Mouse (Mus musculus) spleen, adult 12 weeks (tissue): ENCODE results near the gene Gm2115.

Experiments
- DNase-seq: peaks from one replicate; pipeline ENCODE4 v3.0.0; 2022; ENCODE audit warnings: low spot score

The Gm2115 gene

GRCm38 (mm10) chr7:84528796-84529533 is at the start of gene Gm2115:
Gm2115 (plus strand) TSS chr7:84528954.
- DNase-seq: no peak

GRCm38 (mm10) chr7:84483447-84484407 is 45.0 kb upstream of the Gm2115 start:
- no peak for DNase-seq

- DNase-seq: no peak
Measured at GRCm38 (mm10) chr7:84486485-84486884, 42.3 kb upstream of the Gm2115 start.

GRCm38 (mm10) chr7:84503163-84503562 is 25.6 kb upstream of the Gm2115 start:
- no peak for DNase-seq

- DNase-seq: no peak
Measured at GRCm38 (mm10) chr7:84518533-84519198, 10.1 kb upstream of the Gm2115 start.

GRCm38 (mm10) chr7:84521329-84521728 is 7.4 kb upstream of the Gm2115 start:
- DNase-seq: no peak

GRCm38 (mm10) chr7:84522426-84522825 is 6.3 kb upstream of the Gm2115 start:
- DNase-seq: no peak

- DNase-seq: no peak
Measured at GRCm38 (mm10) chr7:84526171-84526570, 2.6 kb upstream of the Gm2115 start.

- DNase-seq: no peak
Measured at GRCm38 (mm10) chr7:84532795-84533194, 4.0 kb downstream of the Gm2115 start.

- no peak for DNase-seq
Measured at GRCm38 (mm10) chr7:84534632-84535031, 5.9 kb downstream of the Gm2115 start.

- no peak for DNase-seq
Measured at GRCm38 (mm10) chr7:84544946-84545345, 16.2 kb downstream of the Gm2115 start.

GRCm38 (mm10) chr7:84546667-84547066 is 17.9 kb downstream of the Gm2115 start:
- no peak for DNase-seq

- no peak for DNase-seq
Measured at GRCm38 (mm10) chr7:84551472-84551871, 22.7 kb downstream of the Gm2115 start.

GRCm38 (mm10) chr7:84555294-84555693 is 26.5 kb downstream of the Gm2115 start:
- no peak for DNase-seq

GRCm38 (mm10) chr7:84557332-84557731 is 28.6 kb downstream of the Gm2115 start:
- DNase-seq: no peak

GRCm38 (mm10) chr7:84560500-84560899 is 31.7 kb downstream of the Gm2115 start:
- DNase-seq: no peak

GRCm38 (mm10) chr7:84564236-84564635 is 35.5 kb downstream of the Gm2115 start:
- DNase-seq: no peak

- no peak for DNase-seq
Measured at GRCm38 (mm10) chr7:84566200-84566599, 37.4 kb downstream of the Gm2115 start.

- no peak for DNase-seq
Measured at GRCm38 (mm10) chr7:84577034-84577433, 48.3 kb downstream of the Gm2115 start.

- DNase-seq: no peak
Measured at GRCm38 (mm10) chr7:84578841-84579240, 50.1 kb downstream of the Gm2115 start.

GRCm38 (mm10) chr7:84579769-84580168 is 51.0 kb downstream of the Gm2115 start:
- DNase-seq: no peak

- DNase-seq: no peak
Measured at GRCm38 (mm10) chr7:84585086-84585485, 56.3 kb downstream of the Gm2115 start.
